Mouse (Mus musculus) hindbrain, embryonic 14.5 days (tissue): ENCODE data around the gene Ltb4r1. TPM values are rescaled to one million over a fixed set of nuclear protein-coding genes. Genes with fewer than 3 reads are reported as not detected.

Experiments
- ATAC-seq: fragments of 200-750 bp; cut with Nextera tagmentation; 2 replicates; pipeline ENCODE4 v1.8.0; 2017; ENCODE audit warnings: moderate number of reproducible peaks, mild to moderate bottlenecking, moderate TSS enrichment, moderate library complexity; ENCODE audit not compliant: low FRiP score
- DNase-seq: peaks from one replicate; pipeline ENCODE4 v3.0.0-alpha.2; 2015; ENCODE audit warnings: low spot score
- H3K27ac ChIP-seq: fragments of 300-500 bp; sonication (generic); 2 replicates; pipeline ENCODE4 v1.5.1; 2014; ENCODE audit warnings: mild to moderate bottlenecking, moderate library complexity
- H3K27me3 ChIP-seq: fragments of 300-500 bp; sonication (generic); 2 replicates; pipeline ENCODE4 v1.6.1; 2014; ENCODE audit warnings: mild to moderate bottlenecking, low read length, mixed read lengths; ENCODE audit not compliant: control insufficient read depth, insufficient read depth
- H3K36me3 ChIP-seq: fragments of 300-500 bp; sonication (generic); replicated peaks from 2 replicates; pipeline ENCODE4 v1.6.1; 2014; ENCODE audit not compliant: control insufficient read depth, insufficient read depth
- H3K4me1 ChIP-seq: fragments of 300-500 bp; sonication (generic); replicated peaks from 2 replicates; pipeline ENCODE4 v1.6.1; 2014; ENCODE audit warnings: antibody characterized with exemption, low read length, mixed read lengths; ENCODE audit not compliant: control insufficient read depth, insufficient read depth
- H3K4me2 ChIP-seq: fragments of 300-500 bp; sonication (generic); replicated peaks from 2 replicates; pipeline ENCODE4 v1.6.1; 2014; ENCODE audit warnings: mild to moderate bottlenecking, moderate library complexity
- H3K4me3 ChIP-seq: fragments of 300-500 bp; sonication (generic); replicated peaks from 2 replicates; pipeline ENCODE4 v1.5.1; 2014; ENCODE audit warnings: mild to moderate bottlenecking, low read length
- H3K9ac ChIP-seq: fragments of 300-500 bp; sonication (generic); 2 replicates; pipeline ENCODE4 v1.6.1; 2014
- H3K9me3 ChIP-seq: fragments of 300-500 bp; sonication (generic); 2 replicates; pipeline ENCODE4 v1.6.1; 2016; ENCODE audit warnings: low read length; ENCODE audit not compliant: control insufficient read depth
- WGBS: fragments of 180-500 bp; shearing (Covaris S2); extraction: QIAGEN DNeasy Blood & Tissue Kit; methylation state at CpG from one replicate; pipeline ENCODE4 v1.1.7; 2014; 5-methylcytosine and 5-hydroxymethylcytosine counted together
- polyA plus RNA-seq: library from polyadenylated mRNA; unstranded; fragments of >200 nt; fragmentation: Nextera tagmentation; extraction: Ambion mirVana; gene quantifications from 2 replicates; pipeline ENCODE4 v1.2.1, GENCODE M21; 2014

The Ltb4r1 gene
- polyA plus RNA-seq, 1 experiment from 2014 or later, result not detected

DNA sequence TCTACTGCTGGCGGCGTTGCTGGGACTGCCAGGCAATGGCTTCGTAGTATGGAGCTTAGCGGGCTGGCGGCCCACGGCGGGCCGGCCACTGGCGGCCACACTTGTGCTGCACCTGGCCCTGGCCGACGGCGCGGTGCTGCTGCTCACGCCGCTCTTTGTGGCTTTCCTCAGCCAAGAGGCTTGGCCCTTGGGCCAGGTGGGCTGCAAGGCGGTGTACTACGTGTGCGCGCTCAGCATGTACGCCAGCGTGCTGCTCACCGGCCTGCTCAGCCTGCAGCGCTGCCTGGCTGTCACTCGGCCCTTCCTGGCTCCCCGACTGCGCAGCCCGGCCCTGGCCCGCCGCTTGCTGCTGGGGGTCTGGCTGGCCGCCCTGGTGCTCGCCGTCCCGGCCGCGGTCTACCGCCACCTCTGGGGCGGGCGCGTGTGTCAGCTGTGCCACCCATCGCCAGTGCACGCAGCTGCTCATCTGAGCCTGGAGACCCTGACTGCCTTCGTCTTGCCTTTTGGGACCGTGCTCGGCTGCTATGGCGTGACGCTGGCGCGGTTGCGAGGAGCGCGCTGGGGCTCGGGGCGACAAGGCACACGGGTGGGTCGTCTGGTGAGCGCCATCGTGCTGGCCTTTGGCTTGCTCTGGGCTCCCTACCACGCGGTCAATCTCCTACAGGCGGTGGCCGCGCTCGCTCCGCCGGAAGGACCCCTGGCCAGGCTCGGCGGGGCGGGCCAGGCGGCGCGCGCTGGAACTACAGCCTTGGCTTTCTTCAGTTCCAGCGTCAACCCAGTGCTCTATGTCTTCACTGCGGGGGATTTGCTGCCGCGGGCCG is 3.6 kb upstream of the Ltb4r1 start:
- WGBS, result under 1% methylated on average over 77 of the region's 77 CpGs
- H3K27me3 ChIP-seq, result peaks cover 50% of the 10 kb centered on the region

DNA sequence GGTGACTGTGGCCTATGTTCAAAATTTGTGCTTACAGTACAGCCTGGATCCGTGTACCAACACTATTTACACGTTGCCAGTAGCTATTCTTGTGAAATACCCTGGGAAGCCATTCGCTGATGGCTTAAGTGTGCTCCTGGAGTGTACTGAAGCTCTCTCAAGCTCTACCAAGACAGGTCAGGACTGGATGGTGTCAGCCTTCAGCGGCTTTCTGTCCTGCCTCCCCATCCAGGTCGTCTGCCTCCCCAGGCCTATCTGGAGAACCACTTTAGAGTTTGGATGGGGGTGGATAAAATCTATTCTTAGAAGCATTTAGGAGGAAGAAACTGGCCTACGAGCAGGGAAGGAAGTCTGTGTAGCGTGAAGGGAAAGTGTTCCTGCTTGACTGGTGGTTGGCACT is 2.6 kb upstream of the Ltb4r1 start:
- H3K4me3 ChIP-seq, result no peak overlapping the region
- WGBS, result 62% methylated on average over 7 of the region's 7 CpGs
- H3K4me2 ChIP-seq, result no peak overlapping the region

More for the DNA sequence above, 3.6 kb upstream of the Ltb4r1 start:
- peak overlapping the region; percentile 53 for H3K4me3 ChIP-seq
- peak; percentile 69 for ATAC-seq
- H3K4me2 ChIP-seq, result peak overlapping the region; percentile 90
- H3K4me1 ChIP-seq, result peaks cover 15% of the 10 kb centered on the region
- H3K27ac ChIP-seq, result peak overlapping the region; percentile 67
- H3K9ac ChIP-seq, result peak overlapping the region; percentile 83
- no peaks in the 10 kb centered on the region for H3K9me3 ChIP-seq
- DNase-seq, result peak; percentile 55
- no peaks in the 10 kb centered on the region for H3K36me3 ChIP-seq

DNA sequence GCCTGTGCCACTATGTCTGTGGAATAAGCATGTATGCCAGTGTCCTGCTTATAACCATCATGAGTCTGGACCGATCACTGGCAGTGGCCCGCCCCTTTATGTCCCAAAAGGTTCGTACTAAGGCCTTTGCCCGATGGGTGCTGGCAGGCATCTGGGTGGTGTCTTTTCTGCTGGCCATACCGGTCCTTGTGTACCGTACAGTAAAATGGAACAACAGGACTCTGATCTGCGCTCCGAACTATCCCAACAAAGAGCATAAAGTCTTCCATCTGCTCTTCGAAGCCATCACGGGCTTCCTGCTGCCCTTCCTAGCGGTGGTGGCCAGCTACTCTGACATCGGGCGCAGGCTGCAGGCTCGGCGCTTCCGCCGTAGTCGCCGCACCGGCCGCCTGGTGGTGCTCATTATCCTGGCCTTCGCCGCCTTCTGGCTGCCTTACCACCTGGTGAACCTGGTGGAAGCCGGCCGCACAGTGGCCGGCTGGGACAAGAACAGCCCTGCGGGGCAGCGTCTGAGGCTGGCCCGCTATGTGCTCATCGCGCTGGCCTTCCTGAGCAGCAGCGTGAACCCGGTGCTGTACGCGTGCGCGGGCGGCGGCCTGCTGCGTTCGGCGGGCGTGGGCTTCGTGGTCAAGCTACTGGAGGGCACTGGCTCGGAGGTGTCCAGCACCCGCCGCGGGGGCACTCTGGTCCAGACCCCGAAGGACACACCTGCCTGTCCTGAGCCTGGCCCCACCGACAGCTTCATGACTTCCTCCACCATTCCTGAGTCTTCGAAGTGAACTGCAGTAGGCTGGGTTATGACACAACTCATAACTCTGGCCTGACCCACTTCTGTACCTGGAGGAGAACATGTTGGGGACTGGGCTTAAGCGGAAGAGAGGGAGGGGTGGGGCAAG is 2.0 kb downstream of the Ltb4r1 start:
- H3K9ac ChIP-seq, result peak overlapping the region; percentile 46
- no peaks in the 10 kb centered on the region for H3K9me3 ChIP-seq
- no peaks in the 10 kb centered on the region for H3K36me3 ChIP-seq
- peak overlapping the region; percentile 25 for H3K4me3 ChIP-seq
- WGBS, result 15% methylated on average over 52 of the region's 52 CpGs
- H3K27me3 ChIP-seq, result peaks cover 60% of the 10 kb centered on the region
- H3K27ac ChIP-seq, result no peak overlapping the region
- peak overlapping the region; percentile 55 for H3K4me2 ChIP-seq
- DNase-seq (peak; percentile 62), ATAC-seq (peak; percentile 79)
- H3K4me1 ChIP-seq, result peaks cover 8% of the 10 kb centered on the region; the same call in 1 of the 2 replicates

More for the DNA sequence above, 2.6 kb upstream of the Ltb4r1 start:
- peak overlapping the region; percentile 83; the same call in 1 of the 2 replicates for H3K9ac ChIP-seq
- H3K9me3 ChIP-seq, result no peaks in the 10 kb centered on the region
- H3K4me1 ChIP-seq, result peaks cover 19% of the 10 kb centered on the region
- H3K36me3 ChIP-seq, result no peaks in the 10 kb centered on the region
- H3K27me3 ChIP-seq, result peaks cover 57% of the 10 kb centered on the region
- H3K27ac ChIP-seq, result no peak overlapping the region
- no peak for ATAC-seq
- no peak for DNase-seq

DNA sequence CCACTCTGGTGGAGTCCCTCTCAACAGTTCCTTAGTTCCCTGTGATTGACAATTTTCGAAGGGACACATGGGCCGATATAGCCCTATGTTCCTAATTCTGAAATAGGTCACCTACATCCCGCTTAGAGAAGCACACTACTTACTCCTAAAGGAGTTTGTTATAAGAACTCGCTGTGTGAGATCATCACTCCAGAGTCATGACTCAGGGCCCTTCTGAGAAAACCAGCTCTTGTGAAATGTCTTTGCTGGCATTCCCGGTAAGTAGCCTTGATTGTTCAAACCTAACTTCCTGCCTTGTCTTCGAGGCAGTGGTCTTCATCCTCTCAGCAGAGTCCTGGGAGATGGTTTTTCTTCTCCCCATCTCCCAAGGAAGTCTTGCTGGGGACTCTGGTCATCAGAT is 2.8 kb downstream of the Ltb4r1 start:
- Histone ChIP-seq H3K9me3 (no peaks in the 10 kb centered on the region), H3K4me2 (no peak overlapping the region), H3K9ac (no peak overlapping the region), H3K4me1 (0 out of 2 replicates have a peak, but pooled peaks cover 5% of the 10 kb centered on the region), H3K27ac (no peak overlapping the region), H3K36me3 (no peaks in the 10 kb centered on the region), H3K27me3 (peaks cover 55% of the 10 kb centered on the region), H3K4me3 (no peak overlapping the region)
- ATAC-seq (no peak), DNase-seq (no peak)
- 93% methylated on average over 6 of the region's 6 CpGs for WGBS

DNA sequence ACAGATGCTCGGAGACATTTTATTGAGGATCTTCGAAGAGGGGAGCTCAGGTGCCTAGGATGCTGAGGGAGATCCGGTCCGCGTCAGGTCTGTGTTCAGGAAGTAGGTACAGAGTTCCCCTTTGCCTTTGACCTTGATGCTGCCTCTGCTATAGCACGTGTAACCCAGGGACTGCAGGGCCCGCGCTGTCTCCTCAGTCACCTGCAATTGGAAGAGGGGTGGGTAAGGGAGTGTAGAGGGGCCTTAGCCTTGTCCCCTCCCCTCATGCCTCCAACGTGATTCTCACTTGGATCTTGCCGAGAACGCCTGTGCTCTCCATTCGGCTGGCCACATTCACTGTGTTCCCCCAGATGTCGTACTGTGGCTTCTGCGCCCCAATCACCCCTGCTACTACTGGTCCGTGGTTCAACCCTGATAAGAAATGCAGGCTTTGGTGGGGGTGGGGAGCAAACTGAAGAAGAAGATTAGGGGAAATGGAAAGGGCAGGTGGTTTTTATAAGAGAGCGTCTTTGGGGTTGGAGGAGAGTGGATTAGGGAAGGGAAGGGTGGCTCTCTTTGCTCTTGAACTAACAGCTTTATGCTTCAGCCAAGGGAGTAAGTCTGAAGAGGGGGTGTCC is 3.4 kb downstream of the Ltb4r1 start:
- H3K36me3 ChIP-seq, result no peaks in the 10 kb centered on the region
- ATAC-seq, result no peak
- 0 out of 2 replicates have a peak, but pooled peaks cover 5% of the 10 kb centered on the region for H3K4me1 ChIP-seq
- no peak overlapping the region for H3K4me3 ChIP-seq
- H3K27me3 ChIP-seq, result peaks cover 48% of the 10 kb centered on the region
- DNase-seq, result no peak
- H3K4me2 ChIP-seq, result no peak overlapping the region
- H3K9ac ChIP-seq, result no peak overlapping the region
- no peaks in the 10 kb centered on the region for H3K9me3 ChIP-seq
- 74% methylated on average over 16 of the region's 16 CpGs for WGBS
- H3K27ac ChIP-seq, result no peak overlapping the region

DNA sequence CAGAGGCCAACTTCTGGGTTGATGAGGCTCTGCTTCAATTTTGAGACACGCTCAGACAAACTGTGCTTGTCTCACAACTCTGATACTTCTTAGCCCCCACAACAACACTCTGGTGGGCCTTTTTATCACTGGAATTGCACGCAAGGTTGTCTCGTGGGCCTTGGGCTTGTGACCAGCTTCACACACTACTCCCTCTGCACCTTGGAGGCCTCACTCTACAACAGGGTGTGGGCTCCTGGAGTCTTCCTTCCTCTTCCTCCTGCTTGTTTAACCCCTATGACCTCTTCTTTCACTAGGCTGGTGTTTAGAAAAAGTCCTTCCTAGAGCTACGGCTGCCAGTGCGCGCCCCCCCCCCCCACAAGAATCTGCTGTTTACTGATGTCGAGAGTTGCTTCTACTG is 10.9 kb downstream of the Ltb4r1 start:
- no peak overlapping the region for H3K4me2 ChIP-seq
- H3K27ac ChIP-seq, result no peak overlapping the region
- no peaks in the 10 kb centered on the region for H3K9me3 ChIP-seq
- H3K9ac ChIP-seq, result no peak overlapping the region
- H3K4me3 ChIP-seq, result no peak overlapping the region
- H3K36me3 ChIP-seq, result no peaks in the 10 kb centered on the region
- H3K4me1 ChIP-seq, result no peaks in the 10 kb centered on the region
- WGBS, result 71% methylated on average over 7 of the region's 7 CpGs
- DNase-seq (no peak), ATAC-seq (no peak)
- peaks cover 4% of the 10 kb centered on the region; the same call in 1 of the 2 replicates for H3K27me3 ChIP-seq

DNA sequence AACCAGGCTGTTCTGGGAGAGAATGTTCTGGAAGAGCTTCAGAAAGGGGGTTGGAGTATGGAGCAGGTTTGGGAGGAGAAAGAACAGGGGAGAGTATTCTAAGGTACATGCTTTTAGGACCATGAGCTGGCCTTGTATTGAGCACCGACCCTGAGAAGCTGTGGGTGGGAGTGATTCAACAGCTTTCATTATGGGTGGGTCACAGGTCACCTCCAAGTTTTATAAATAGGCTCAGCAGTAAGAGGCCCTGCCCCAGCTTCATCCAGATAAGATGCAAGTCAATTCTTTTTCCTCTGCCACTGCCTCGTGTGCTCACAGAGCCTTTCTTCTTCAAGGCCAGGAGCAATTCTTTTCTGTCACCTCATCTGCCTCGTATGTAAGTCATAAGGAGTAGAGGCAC is 11.4 kb downstream of the Ltb4r1 start:
- DNase-seq (no peak), ATAC-seq (no peak)
- Histone ChIP-seq H3K36me3 (no peaks in the 10 kb centered on the region), H3K27me3 (peaks cover 9% of the 10 kb centered on the region), H3K4me3 (no peak overlapping the region), H3K4me1 (no peaks in the 10 kb centered on the region), H3K9ac (no peak overlapping the region), H3K27ac (no peak overlapping the region), H3K4me2 (no peak overlapping the region), H3K9me3 (no peaks in the 10 kb centered on the region)
- 49% methylated on average over 3 of the region's 3 CpGs for WGBS

DNA sequence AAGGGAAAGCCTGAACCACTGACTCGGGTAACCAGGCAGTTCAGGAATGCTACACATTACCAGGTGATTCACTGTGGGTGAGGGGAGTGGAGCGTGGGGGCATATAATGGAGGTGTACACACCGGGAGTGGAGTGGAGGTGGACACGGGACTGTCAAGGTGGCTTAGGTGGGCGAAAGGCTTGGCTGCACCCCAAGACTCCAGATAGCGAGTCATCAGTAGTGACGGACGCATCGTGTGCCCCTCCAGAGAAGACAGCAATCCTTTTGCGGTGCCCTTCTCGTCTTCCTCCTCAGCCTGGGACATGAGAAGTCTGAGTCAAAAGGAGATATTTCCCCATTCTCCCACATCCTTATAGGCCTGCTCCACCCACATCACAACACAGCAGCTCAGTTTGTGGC is 12.0 kb downstream of the Ltb4r1 start:
- 91% methylated on average over 11 of the region's 11 CpGs for WGBS
- H3K9ac ChIP-seq, result no peak overlapping the region
- H3K36me3 ChIP-seq, result no peaks in the 10 kb centered on the region
- no peak for ATAC-seq
- no peak overlapping the region for H3K4me3 ChIP-seq
- peaks cover 15% of the 10 kb centered on the region for H3K27me3 ChIP-seq
- H3K4me1 ChIP-seq, result no peaks in the 10 kb centered on the region
- no peak overlapping the region for H3K4me2 ChIP-seq
- no peak for DNase-seq
- no peak overlapping the region for H3K27ac ChIP-seq
- H3K9me3 ChIP-seq, result no peaks in the 10 kb centered on the region

DNA sequence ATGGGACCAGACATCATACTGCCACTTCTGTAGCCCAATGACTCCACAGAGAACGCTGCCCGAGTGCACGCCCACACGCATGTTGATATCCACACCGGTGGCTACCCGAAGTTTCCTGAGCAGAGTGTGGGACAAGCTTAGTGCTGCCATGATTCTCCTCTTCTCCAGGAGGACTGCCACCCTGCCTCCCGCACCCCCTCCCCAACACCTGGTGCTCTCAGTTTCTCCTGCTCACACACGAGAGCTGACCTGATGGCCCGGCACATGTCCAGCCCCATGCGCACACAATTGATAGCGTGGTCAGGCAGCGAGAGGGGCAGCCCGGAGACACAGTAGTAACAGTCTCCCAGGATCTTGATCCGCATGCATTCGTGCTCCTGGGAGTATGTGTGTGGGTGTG is 12.9 kb downstream of the Ltb4r1 start:
- DNase-seq (no peak), ATAC-seq (no peak)
- Histone ChIP-seq H3K36me3 (no peaks in the 10 kb centered on the region), H3K27me3 (peaks cover 24% of the 10 kb centered on the region), H3K27ac (no peak overlapping the region), H3K9me3 (no peaks in the 10 kb centered on the region), H3K4me3 (no peak overlapping the region), H3K9ac (no peak overlapping the region), H3K4me2 (no peak overlapping the region), H3K4me1 (peaks cover 4% of the 10 kb centered on the region; the same call in 1 of the 2 replicates)
- 93% methylated on average over 15 of the region's 15 CpGs for WGBS
